Mouse (Mus musculus) CD4-positive, CD25-positive, alpha-beta regulatory T cell (primary cell): ENCODE results near the gene Hdgfl1. TPM values are rescaled to one million over a fixed set of nuclear protein-coding genes. Genes with fewer than 3 reads are reported as not detected.

ENCODE experiments used
- polyA plus RNA-seq: library from polyadenylated mRNA; unstranded; fragments of 100-300 nt; shearing (Covaris generic); gene quantifications from one replicate; pipeline ENCODE4 v1.2.1, GENCODE M21; 2017

Gene Hdgfl1
- polyA plus RNA-seq = not detected

GRCm38 (mm10) chr13:26769955-26770354, at the start of gene Hdgfl1:
Gene Hdgfl1 (minus strand): TSS chr13:26770165.

